Mouse (Mus musculus) stomach, postnatal 0 days (tissue): Measurements from ENCODE around the gene Gm572. TPM values are rescaled to one million over a fixed set of nuclear protein-coding genes. Genes with fewer than 3 reads are reported as not detected.

Experiments used
- ATAC-seq: fragments of 200-750 bp; cut with Nextera tagmentation; 2 replicates; pipeline ENCODE4 v1.8.0; 2017; ENCODE audit not compliant: low FRiP score, low TSS enrichment
- DNase-seq: peaks from one replicate; pipeline ENCODE4 v3.0.0-alpha.2; 2016; ENCODE audit warnings: low spot score
- H3K27ac ChIP-seq: fragments of 300-500 bp; sonication (generic); replicated peaks from 2 replicates; pipeline ENCODE4 v1.5.1; 2014; ENCODE audit warnings: mild to moderate bottlenecking, control low read depth
- H3K27me3 ChIP-seq: fragments of 300-500 bp; sonication (generic); 2 replicates; pipeline ENCODE4 v1.6.1; 2014; ENCODE audit warnings: low read length; ENCODE audit not compliant: control insufficient read depth, insufficient read depth
- H3K36me3 ChIP-seq: fragments of 300-500 bp; sonication (generic); 2 replicates; pipeline ENCODE4 v1.6.1; 2014; ENCODE audit warnings: low read length, mixed read lengths; ENCODE audit not compliant: control insufficient read depth, insufficient read depth
- H3K4me1 ChIP-seq: fragments of 300-500 bp; sonication (generic); replicated peaks from 2 replicates; pipeline ENCODE4 v1.6.1; 2014; ENCODE audit warnings: antibody characterized with exemption; ENCODE audit not compliant: control insufficient read depth, insufficient read depth
- H3K4me2 ChIP-seq: fragments of 300-500 bp; sonication (generic); replicated peaks from 2 replicates; pipeline ENCODE4 v1.6.1; 2014; ENCODE audit warnings: low read depth, mild to moderate bottlenecking, control low read depth, moderate library complexity
- H3K4me3 ChIP-seq: fragments of 300-500 bp; sonication (generic); 2 replicates; pipeline ENCODE4 v1.5.1; 2014; ENCODE audit warnings: low read depth, low read length, control low read depth
- H3K9ac ChIP-seq: fragments of 300-500 bp; sonication (generic); 2 replicates; pipeline ENCODE4 v1.6.1; 2014; ENCODE audit warnings: mild to moderate bottlenecking, low read length, control low read depth, mixed read lengths
- H3K9me3 ChIP-seq: fragments of 300-500 bp; sonication (generic); 2 replicates; pipeline ENCODE4 v1.6.1; 2016; ENCODE audit warnings: low read length; ENCODE audit not compliant: control insufficient read depth
- CTCF ChIP-seq: IDR thresholded peaks from 2 replicates; pipeline ENCODE4 v1.5.1; 2016; ENCODE audit warnings: antibody characterized with exemption, low read depth, mild to moderate bottlenecking, moderate library complexity
- EP300 ChIP-seq: optimal IDR thresholded peaks from 2 replicates; pipeline ENCODE3; 2016; ENCODE audit warnings: antibody characterized with exemption
- WGBS: fragments of 180-500 bp; shearing (Covaris S2); extraction: QIAGEN DNeasy Blood & Tissue Kit; methylation state at CpG from one replicate; pipeline ENCODE4 v1.1.7; 2014; 5-methylcytosine and 5-hydroxymethylcytosine counted together
- polyA plus RNA-seq: library from polyadenylated mRNA; unstranded; fragments of >200 nt; fragmentation: Nextera tagmentation; extraction: Ambion mirVana; gene quantifications from 2 replicates; pipeline ENCODE4 v1.2.1, GENCODE M21; 2015

Gm572 gene
- polyA plus RNA-seq, 1 experiment from 2014 or later: 0.16 TPM

DNA sequence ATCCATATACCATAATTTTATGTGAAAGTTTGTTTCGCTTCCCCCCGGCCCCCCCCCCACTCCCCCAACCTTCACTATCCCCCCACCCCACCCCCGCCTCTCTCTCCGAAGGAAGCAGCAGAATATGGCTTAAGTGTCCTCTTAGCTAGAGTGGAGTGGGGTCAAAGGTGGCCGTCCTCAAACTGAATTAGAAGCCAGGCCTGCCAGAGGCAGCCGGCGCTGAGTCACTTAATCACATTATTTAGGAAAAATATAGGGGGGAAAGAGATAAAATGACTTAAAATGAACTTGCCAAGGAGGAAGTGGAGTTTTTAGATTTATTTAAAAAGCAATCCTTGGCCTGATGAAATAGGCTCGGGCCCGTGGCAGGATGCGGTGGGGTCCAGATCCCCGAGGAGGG is 65.7 kb downstream of the Gm572 start:
- no peak overlapping the region for H3K9ac ChIP-seq
- no peak for DNase-seq
- TF ChIP-seq CTCF (no peak), EP300 (no peak)
- peaks cover 5% of the 10 kb centered on the region; the same call in 1 of the 2 replicates for H3K4me1 ChIP-seq
- ATAC-seq: no peak
- WGBS: 46% methylated on average over 11 of the region's 11 CpGs
- H3K36me3 ChIP-seq: no peaks in the 10 kb centered on the region
- 0 out of 2 replicates have a peak overlapping the region, but pooled peaks have one; percentile 24 for H3K27ac ChIP-seq
- no peak overlapping the region for H3K4me3 ChIP-seq
- H3K27me3 ChIP-seq: no peaks in the 10 kb centered on the region
- no peaks in the 10 kb centered on the region for H3K9me3 ChIP-seq
- no peak overlapping the region for H3K4me2 ChIP-seq

- Histone ChIP-seq H3K9ac (no peak overlapping the region), H3K9me3 (no peaks in the 10 kb centered on the region), H3K27ac (no peak overlapping the region), H3K27me3 (no peaks in the 10 kb centered on the region), H3K4me2 (no peak overlapping the region), H3K4me3 (no peak overlapping the region), H3K36me3 (no peaks in the 10 kb centered on the region), H3K4me1 (peaks cover 5% of the 10 kb centered on the region; the same call in 1 of the 2 replicates)
- 57% methylated on average over 2 of the region's 2 CpGs for WGBS
- DNase-seq (no peak), ATAC-seq (no peak)
- TF ChIP-seq EP300 (no peak), CTCF (no peak)
Observed at GRCm38 (mm10) chr4:148710446-148710845, 67.3 kb downstream of the Gm572 start.

DNA sequence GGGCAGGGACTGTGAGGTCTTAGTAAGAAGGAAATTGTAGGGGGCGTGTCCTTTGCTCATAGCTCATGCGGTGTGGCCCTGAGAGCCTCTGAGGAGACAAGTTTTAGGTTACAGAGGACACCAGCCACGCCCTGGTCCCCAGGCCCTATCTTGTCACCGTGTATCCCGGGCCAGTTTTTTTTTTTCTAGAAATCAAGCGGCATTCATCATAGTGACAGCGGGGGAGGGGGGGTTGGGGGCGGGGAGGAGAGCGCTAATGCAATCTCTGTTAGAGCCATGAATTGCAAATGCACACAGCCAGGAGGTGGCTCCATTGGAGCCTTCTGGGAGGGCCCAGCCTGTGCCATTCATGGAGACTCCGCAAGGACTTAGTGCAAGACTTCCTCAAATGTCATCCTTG is 68.2 kb downstream of the Gm572 start:
- H3K9ac ChIP-seq: no peak overlapping the region
- H3K9me3 ChIP-seq: no peaks in the 10 kb centered on the region
- H3K36me3 ChIP-seq: no peaks in the 10 kb centered on the region
- no peak overlapping the region for H3K4me3 ChIP-seq
- no peak for TF ChIP-seq EP300
- peak; percentile 3; the same call in 1 of the 2 replicates for TF ChIP-seq CTCF
- 26% methylated on average over 10 of the region's 10 CpGs for WGBS
- no peak overlapping the region for H3K4me2 ChIP-seq
- ATAC-seq (no peak), DNase-seq (no peak)
- no peaks in the 10 kb centered on the region for H3K27me3 ChIP-seq
- H3K4me1 ChIP-seq: peaks cover 5% of the 10 kb centered on the region; the same call in 1 of the 2 replicates
- no peak overlapping the region for H3K27ac ChIP-seq

DNA sequence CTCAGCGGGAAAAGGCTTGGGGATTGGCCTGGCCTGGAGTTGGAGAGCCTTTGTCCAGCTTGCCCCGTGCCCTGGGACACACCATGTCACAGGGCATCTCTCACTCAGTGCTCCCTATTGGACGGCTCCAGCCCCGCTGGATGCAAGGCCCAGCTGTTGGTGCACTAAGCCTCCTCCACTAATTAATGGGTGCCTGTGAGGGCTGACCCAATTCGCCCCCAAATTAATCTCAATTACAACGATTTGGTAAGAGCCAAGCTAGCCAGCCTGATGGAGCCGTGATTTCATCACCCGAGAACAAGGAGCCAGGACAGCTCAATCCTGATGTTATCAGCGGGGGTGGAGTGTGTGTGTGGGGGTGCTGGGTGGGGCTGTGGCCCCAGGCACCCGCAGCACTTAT is 69.5 kb downstream of the Gm572 start:
- Histone ChIP-seq H3K9ac (no peak overlapping the region), H3K36me3 (no peaks in the 10 kb centered on the region), H3K4me2 (no peak overlapping the region), H3K4me1 (peaks cover 5% of the 10 kb centered on the region; the same call in 1 of the 2 replicates), H3K9me3 (no peaks in the 10 kb centered on the region), H3K27me3 (no peaks in the 10 kb centered on the region), H3K27ac (peak overlapping the region; percentile 58; the same call in 1 of the 2 replicates), H3K4me3 (no peak overlapping the region)
- TF ChIP-seq CTCF (no peak), EP300 (no peak)
- ATAC-seq (peak; percentile 17; the same call in 1 of the 2 replicates), DNase-seq (no peak)
- 51% methylated on average over 10 of the region's 10 CpGs for WGBS

DNA sequence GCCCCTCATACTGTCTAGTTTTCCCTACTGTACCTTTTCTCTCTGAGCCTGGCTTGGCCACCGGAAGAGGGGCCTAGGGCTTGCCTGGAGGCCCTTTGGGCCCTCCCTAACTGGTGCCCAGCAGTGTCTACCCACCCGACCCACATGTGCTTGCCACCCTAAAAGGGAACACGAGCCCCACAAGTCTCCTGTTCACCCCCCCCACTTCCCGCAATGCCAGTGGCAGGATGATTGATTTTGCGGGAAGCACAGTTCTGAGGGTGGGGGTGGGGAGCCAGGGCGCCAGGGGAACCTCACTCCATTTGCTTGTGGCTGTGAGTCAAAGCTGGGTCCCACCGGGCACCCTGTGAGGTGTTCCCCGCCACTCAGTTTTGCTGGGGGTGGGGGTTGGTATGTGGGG is 70.9 kb downstream of the Gm572 start:
- 0 out of 2 replicates have a peak overlapping the region, but pooled peaks have one; percentile 13 for H3K27ac ChIP-seq
- 53% methylated on average over 8 of the region's 8 CpGs for WGBS
- no peaks in the 10 kb centered on the region for H3K9me3 ChIP-seq
- DNase-seq (no peak), ATAC-seq (0 out of 2 replicates have a peak, but pooled peaks have one; percentile 31)
- no peaks in the 10 kb centered on the region for H3K27me3 ChIP-seq
- TF ChIP-seq EP300 (no peak), CTCF (no peak)
- H3K4me3 ChIP-seq: no peak overlapping the region
- no peak overlapping the region for H3K4me2 ChIP-seq
- H3K9ac ChIP-seq: peak overlapping the region; percentile 8; the same call in 1 of the 2 replicates
- no peaks in the 10 kb centered on the region for H3K36me3 ChIP-seq
- peaks cover 5% of the 10 kb centered on the region; the same call in 1 of the 2 replicates for H3K4me1 ChIP-seq

DNA sequence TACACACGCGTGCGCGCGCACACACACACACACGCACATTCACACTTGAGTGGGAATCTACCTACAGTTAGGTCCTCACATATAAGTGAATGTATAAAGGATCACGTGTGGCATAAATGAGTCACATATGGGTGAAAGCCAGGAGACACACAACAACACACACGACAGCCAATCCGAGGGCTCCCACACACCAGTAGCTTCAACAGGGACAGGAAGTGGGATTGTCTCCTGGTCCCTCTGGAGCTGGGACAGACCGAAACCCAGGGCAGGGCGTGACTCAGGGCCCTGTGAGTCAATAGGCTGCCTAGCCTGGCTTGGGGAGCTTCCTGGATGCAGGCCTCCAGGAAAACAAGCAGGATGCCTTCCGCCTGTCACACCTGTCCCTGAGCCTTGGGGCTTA is 71.6 kb downstream of the Gm572 start:
- peaks cover 5% of the 10 kb centered on the region; the same call in 1 of the 2 replicates for H3K4me1 ChIP-seq
- 79% methylated on average over 12 of the region's 12 CpGs for WGBS
- peak; percentile 54 for DNase-seq
- H3K36me3 ChIP-seq: no peaks in the 10 kb centered on the region
- H3K27me3 ChIP-seq: no peaks in the 10 kb centered on the region
- TF ChIP-seq CTCF (no peak), EP300 (no peak)
- H3K27ac ChIP-seq: no peak overlapping the region
- H3K9ac ChIP-seq: no peak overlapping the region
- ATAC-seq: peak; percentile 82
- H3K9me3 ChIP-seq: no peaks in the 10 kb centered on the region
- H3K4me3 ChIP-seq: no peak overlapping the region
- no peak overlapping the region for H3K4me2 ChIP-seq
